8 mouse cellular contexts compared by ENCODE assay signal in genomic region chr7:29071169-29071891, GRCm38 (mm10). TPM values are rescaled to one million over a fixed set of nuclear protein-coding genes. Genes with fewer than 3 reads are reported as not detected.
DNase-seq lines count a peak whose midpoint lies in the region; ATAC-seq and TF ChIP-seq lines count a peak whose summit lies in the region.

No protein-coding gene starts in this region.

- H3K4me1 ChIP-seq in lung, embryonic 14.5 days (ENCODE audit: insufficient read depth): peaks cover 5% of the 10 kb centered on the region
- peaks cover 26% of the 10 kb centered on the region for H3K4me1 ChIP-seq in forebrain, embryonic 14.5 days (ENCODE audit: control insufficient read depth, insufficient read depth, low read length)
- H3K4me1 ChIP-seq in neural tube, embryonic 11.5 days (ENCODE audit: control insufficient read depth, insufficient read depth, low read length): 0 out of 2 replicates have a peak, but pooled peaks cover 4% of the 10 kb centered on the region

- TF ChIP-seq CTCF in lung, embryonic 14.5 days (IDR thresholded peaks at IDR 0.05; ENCODE audit: low read depth): no peak

- H3K4me3 ChIP-seq in lung, embryonic 14.5 days (ENCODE audit: low read depth, low read length): peak overlapping the region; percentile 24
- peak overlapping the region; percentile 45 for H3K4me3 ChIP-seq in forebrain, embryonic 14.5 days (ENCODE audit: low read depth, low read length)
- peak overlapping the region; percentile 30 for H3K4me3 ChIP-seq in neural tube, embryonic 11.5 days (ENCODE audit: low read depth, low read length)

- peaks cover 25% of the 10 kb centered on the region for H3K27me3 ChIP-seq in lung, embryonic 14.5 days (ENCODE audit: insufficient read depth, low read length)
- 0 out of 2 replicates have a peak, but pooled peaks cover under 1% of the 10 kb centered on the region for H3K27me3 ChIP-seq in forebrain, embryonic 14.5 days (replicated peaks; ENCODE audit: control insufficient read depth, insufficient read depth, low read length)
- peaks cover 4% of the 10 kb centered on the region; the same call in 1 of the 2 replicates for H3K27me3 ChIP-seq in neural tube, embryonic 11.5 days (ENCODE audit: control insufficient read depth, insufficient read depth, low read length)

- H3K4me2 ChIP-seq in lung, embryonic 14.5 days: peak overlapping the region; percentile 59
- peak overlapping the region; percentile 65 for H3K4me2 ChIP-seq in forebrain, embryonic 14.5 days (ENCODE audit: low read length)
- peak overlapping the region; percentile 69 for H3K4me2 ChIP-seq in neural tube, embryonic 11.5 days (ENCODE audit: low read depth)

- DNase-seq in lung, embryonic 14.5 days: peak; percentile 39
- no peak for DNase-seq in lung, postnatal 36 days
- peak; percentile 99 for DNase-seq in forebrain, embryonic 14.5 days (ENCODE audit: low spot score)
- peak; percentile 41 to 44 for DNase-seq in layer of hippocampus, postnatal 36 days
- DNase-seq in neural tube, embryonic 11.5 days (ENCODE audit: low spot score): peak; percentile 80
- DNase-seq in gastrocnemius, adult 8-10 months (ENCODE audit: low spot score in 2 of 2): no peak
- DNase-seq in lung, adult 18-20 months: no peak
- DNase-seq in testis, postnatal 14 days (ENCODE audit: low spot score): no peak

- WGBS in lung, embryonic 14.5 days: 8% methylated on average over 42 of the region's 42 CpGs
- WGBS in forebrain, embryonic 14.5 days: under 1% methylated on average over 42 of the region's 42 CpGs
- 6% methylated on average over 42 of the region's 42 CpGs for WGBS in neural tube, embryonic 11.5 days

- peak; percentile 28; the same call in 1 of the 2 replicates for ATAC-seq in lung, embryonic 14.5 days (ENCODE audit: insufficient read depth)
- ATAC-seq in forebrain, embryonic 14.5 days: peak; percentile 91
- peak; percentile 82 for ATAC-seq in neural tube, embryonic 11.5 days (ENCODE audit: insufficient read depth, low FRiP score, low TSS enrichment)

- H3K9me3 ChIP-seq in lung, embryonic 14.5 days (ENCODE audit: low read depth, low read length): no peaks in the 10 kb centered on the region
- no peaks in the 10 kb centered on the region for H3K9me3 ChIP-seq in forebrain, embryonic 14.5 days (replicated peaks; ENCODE audit: control insufficient read depth, low read length)
- no peaks in the 10 kb centered on the region for H3K9me3 ChIP-seq in neural tube, embryonic 11.5 days (ENCODE audit: control insufficient read depth, low read length)

- H3K36me3 ChIP-seq in lung, embryonic 14.5 days (ENCODE audit: insufficient read depth): no peaks in the 10 kb centered on the region
- no peaks in the 10 kb centered on the region for H3K36me3 ChIP-seq in forebrain, embryonic 14.5 days (ENCODE audit: control insufficient read depth, insufficient read depth, low read length)
- no peaks in the 10 kb centered on the region for H3K36me3 ChIP-seq in neural tube, embryonic 11.5 days (ENCODE audit: control insufficient read depth, insufficient read depth, low read length)

- H3K9ac ChIP-seq in lung, embryonic 14.5 days: no peak overlapping the region
- peak overlapping the region; percentile 58 for H3K9ac ChIP-seq in forebrain, embryonic 14.5 days (ENCODE audit: low read length)
- peak overlapping the region; percentile 43; the same call in 1 of the 2 replicates for H3K9ac ChIP-seq in neural tube, embryonic 11.5 days (ENCODE audit: low read length)

- no peak overlapping the region for H3K27ac ChIP-seq in lung, embryonic 14.5 days (ENCODE audit: low read depth)
- peak overlapping the region; percentile 93 for H3K27ac ChIP-seq in forebrain, embryonic 14.5 days (ENCODE audit: low read depth, low read length)
- 0 out of 2 replicates have a peak overlapping the region, but pooled peaks have one; percentile 23 for H3K27ac ChIP-seq in neural tube, embryonic 11.5 days (ENCODE audit: low read depth, low read length)

RNA-seq across cellular contexts. Expression of gene Ryr1, which starts 53.6 kb away (rescaled TPM):
- polyA plus RNA-seq in lung, embryonic 14.5 days (2014; fragmentation: Nextera tagmentation; extraction: Ambion mirVana): 0.22 and 0.45 TPM in 2 replicates
- 5.0 and 6.2 TPM in 2 replicates for polyA plus RNA-seq in forebrain, embryonic 14.5 days (2014; fragmentation: Nextera tagmentation; extraction: Ambion mirVana)
- total RNA-seq in layer of hippocampus, postnatal 36 days (2021): 10 to 100 TPM; 13.9 to 17.7 TPM
- 2.0 and 2.2 TPM in 2 replicates for polyA plus RNA-seq in neural tube, embryonic 11.5 days (2014; fragmentation: Nextera tagmentation; extraction: Ambion mirVana)
- total RNA-seq in gastrocnemius, adult 8-10 months (2022): 1,000 to 10,000 TPM; 1,847 to 2,398 (median 2,093) TPM

Comparison
In these comparisons a context has a peak if more than half of its experiments do, and no peak if none do; other contexts are left out.
1. DNase-seq: peak in lung, embryonic 14.5 days (single experiment), forebrain, embryonic 14.5 days (single experiment), layer of hippocampus, postnatal 36 days (2 of 2) and neural tube, embryonic 11.5 days (single experiment); none in lung, postnatal 36 days (single experiment), gastrocnemius, adult 8-10 months (0 of 2), lung, adult 18-20 months (0 of 2) and testis, postnatal 14 days (single experiment).
2. ATAC-seq: peak in every context shown above with its lines; median percentile 91 in forebrain, embryonic 14.5 days; 82 in neural tube, embryonic 11.5 days; 28 in lung, embryonic 14.5 days.
3. Peak in every context shown above with its lines, with median percentiles within 50 percentile points of each other: H3K4me2 ChIP-seq and H3K4me3 ChIP-seq.